Mouse (Mus musculus) intestine, embryonic 14.5 days (tissue): ENCODE results near the gene Lhfpl3. TPM values are rescaled to one million over a fixed set of nuclear protein-coding genes. Genes with fewer than 3 reads are reported as not detected.
"Not testable (repeated sequence)": the region's sequence is repeated elsewhere in the genome, so short reads cannot be mapped to it uniquely, and the experiment has no call there.

Source experiments
- ATAC-seq: fragments of 200-750 bp; cut with Nextera tagmentation; replicated peaks from 2 replicates; pipeline ENCODE4 v1.8.0; 2017; ENCODE audit warnings: low read depth, moderate number of reproducible peaks, moderate TSS enrichment, moderate library complexity; ENCODE audit not compliant: low FRiP score, low TSS enrichment
- DNase-seq: peaks from one replicate; pipeline ENCODE4 v3.0.0-alpha.2; 2018; ENCODE audit warnings: low spot score
- H3K27ac ChIP-seq: fragments of 300-500 bp; sonication (generic); 2 replicates; pipeline ENCODE4 v1.5.1; 2014; ENCODE audit warnings: low read depth, mild to moderate bottlenecking, control low read depth
- H3K27me3 ChIP-seq: fragments of 300-500 bp; sonication (generic); replicated peaks from 2 replicates; pipeline ENCODE4 v1.6.1; 2014; ENCODE audit warnings: low read length, control low read depth; ENCODE audit not compliant: control insufficient read depth, insufficient read depth
- H3K36me3 ChIP-seq: fragments of 300-500 bp; sonication (generic); 2 replicates; pipeline ENCODE4 v1.6.1; 2014; ENCODE audit warnings: low read length, control low read depth; ENCODE audit not compliant: control insufficient read depth, insufficient read depth
- H3K4me1 ChIP-seq: fragments of 300-500 bp; sonication (generic); replicated peaks from 2 replicates; pipeline ENCODE4 v1.6.1; 2014; ENCODE audit warnings: low read length, control low read depth, mixed read lengths; ENCODE audit not compliant: control insufficient read depth, insufficient read depth
- H3K4me2 ChIP-seq: fragments of 300-500 bp; sonication (generic); 2 replicates; pipeline ENCODE4 v1.6.1; 2014; ENCODE audit warnings: low read length
- H3K4me3 ChIP-seq: fragments of 300-500 bp; sonication (generic); 2 replicates; pipeline ENCODE4 v1.5.1; 2014; ENCODE audit warnings: low read depth, low read length, control low read depth, mixed read lengths
- H3K9ac ChIP-seq: fragments of 300-500 bp; sonication (generic); 2 replicates; pipeline ENCODE4 v1.6.1; 2014; ENCODE audit warnings: mild to moderate bottlenecking, low read length
- H3K9me3 ChIP-seq: fragments of 300-500 bp; sonication (generic); 2 replicates; pipeline ENCODE4 v1.6.1; 2016; ENCODE audit warnings: low read length, control low read depth; ENCODE audit not compliant: control insufficient read depth
- WGBS: fragments of 180-500 bp; shearing (Covaris S2); extraction: QIAGEN DNeasy Blood & Tissue Kit; methylation state at CpG from one replicate; pipeline ENCODE4 v1.1.7; 2014; 5-methylcytosine and 5-hydroxymethylcytosine counted together
- polyA plus RNA-seq: library from polyadenylated mRNA; unstranded; fragments of >200 nt; fragmentation: Nextera tagmentation; extraction: Ambion mirVana; gene quantifications from 2 replicates; pipeline ENCODE4 v1.2.1, GENCODE M21; 2014

Gene Lhfpl3
- 0.09 and 0.14 TPM in 2 replicates for polyA plus RNA-seq

- under 1% methylated on average over 40 of the region's 53 CpGs for WGBS
- no peaks in the 10 kb centered on the region for H3K36me3 ChIP-seq
- peak; percentile 77 for ATAC-seq
- H3K4me1 ChIP-seq = 0 out of 2 replicates have a peak, but pooled peaks cover 5% of the 10 kb centered on the region
- DNase-seq = peak; percentile 66
- no peak within 1 kb of the TSS for H3K27ac ChIP-seq
- peak within 1 kb of the TSS; percentile 43 for H3K9ac ChIP-seq
- peak within 1 kb of the TSS; percentile 49 for H3K4me3 ChIP-seq
- peaks cover 43% of the 10 kb centered on the region for H3K27me3 ChIP-seq
- no peaks in the 10 kb centered on the region for H3K9me3 ChIP-seq
- H3K4me2 ChIP-seq = peak within 1 kb of the TSS; percentile 94
Measured at GRCm38 (mm10) chr5:22745885-22746532, at the start of gene Lhfpl3. TSS of gene Lhfpl3 (plus strand) at chr5:22746059.

- not testable (repeated sequence) for H3K9me3 ChIP-seq, H3K27me3 ChIP-seq, H3K27ac ChIP-seq, H3K36me3 ChIP-seq, H3K4me3 ChIP-seq, ATAC-seq, H3K4me2 ChIP-seq, DNase-seq, H3K9ac ChIP-seq, H3K4me1 ChIP-seq
- WGBS = 84% methylated on average over 4 of the region's 4 CpGs
Measured at GRCm38 (mm10) chr5:22706271-22706670, 39.6 kb upstream of the Lhfpl3 start.

GRCm38 (mm10) chr5:22745529-22745884 lies 352 bp upstream of the Lhfpl3 start:
- WGBS = 2% methylated on average over 10 of the region's 10 CpGs
- DNase-seq = no peak
- H3K27ac ChIP-seq = no peak overlapping the region
- no peaks in the 10 kb centered on the region for H3K36me3 ChIP-seq
- H3K9ac ChIP-seq = no peak overlapping the region
- 0 out of 2 replicates have a peak, but pooled peaks have one; percentile 7 for ATAC-seq
- peak overlapping the region; percentile 94 for H3K4me2 ChIP-seq
- peak overlapping the region; percentile 49 for H3K4me3 ChIP-seq
- no peaks in the 10 kb centered on the region for H3K9me3 ChIP-seq
- 0 out of 2 replicates have a peak, but pooled peaks cover 5% of the 10 kb centered on the region for H3K4me1 ChIP-seq
- H3K27me3 ChIP-seq = peaks cover 43% of the 10 kb centered on the region

- Histone ChIP-seq H3K27ac (no peak overlapping the region), H3K4me3 (peak overlapping the region; percentile 49), H3K4me1 (0 out of 2 replicates have a peak, but pooled peaks cover 5% of the 10 kb centered on the region), H3K27me3 (peaks cover 43% of the 10 kb centered on the region), H3K36me3 (no peaks in the 10 kb centered on the region), H3K4me2 (peak overlapping the region; percentile 94), H3K9ac (no peak overlapping the region), H3K9me3 (no peaks in the 10 kb centered on the region)
- 1% methylated on average over 20 of the region's 20 CpGs for WGBS
- ATAC-seq = peak; percentile 44; the same call in 1 of the 2 replicates
- peak; percentile 63 for DNase-seq
Measured at GRCm38 (mm10) chr5:22746533-22747021, 718 bp downstream of the Lhfpl3 start.

GRCm38 (mm10) chr5:22747305-22747704 lies 1.4 kb downstream of the Lhfpl3 start:
- no peak for ATAC-seq
- WGBS = 1% methylated on average over 7 of the region's 7 CpGs
- Histone ChIP-seq H3K4me2 (peak overlapping the region; percentile 94; the same call in 1 of the 2 replicates), H3K27ac (no peak overlapping the region), H3K4me1 (0 out of 2 replicates have a peak, but pooled peaks cover 5% of the 10 kb centered on the region), H3K9me3 (no peaks in the 10 kb centered on the region), H3K9ac (no peak overlapping the region), H3K36me3 (no peaks in the 10 kb centered on the region), H3K27me3 (peaks cover 43% of the 10 kb centered on the region), H3K4me3 (0 out of 2 replicates have a peak overlapping the region, but pooled peaks have one; percentile 2)
- DNase-seq = no peak

- H3K4me2 ChIP-seq = no peak overlapping the region
- no peaks in the 10 kb centered on the region for H3K4me1 ChIP-seq
- DNase-seq (no peak), ATAC-seq (no peak)
- no peaks in the 10 kb centered on the region for H3K36me3 ChIP-seq
- no peak overlapping the region for H3K9ac ChIP-seq
- no peak overlapping the region for H3K4me3 ChIP-seq
- 35% methylated on average over 3 of the region's 3 CpGs for WGBS
- no peaks in the 10 kb centered on the region for H3K27me3 ChIP-seq
- no peak overlapping the region for H3K27ac ChIP-seq
- no peaks in the 10 kb centered on the region for H3K9me3 ChIP-seq
Measured at GRCm38 (mm10) chr5:22757261-22757660, 11.4 kb downstream of the Lhfpl3 start.

GRCm38 (mm10) chr5:22770726-22771125 lies 24.9 kb downstream of the Lhfpl3 start:
- ATAC-seq (no peak), DNase-seq (no peak)
- H3K4me1 ChIP-seq = no peaks in the 10 kb centered on the region
- H3K4me2 ChIP-seq = no peak overlapping the region
- no peak overlapping the region for H3K27ac ChIP-seq
- H3K4me3 ChIP-seq = no peak overlapping the region
- no peaks in the 10 kb centered on the region for H3K9me3 ChIP-seq
- 50% methylated on average over 1 of the region's 1 CpGs for WGBS
- H3K27me3 ChIP-seq = no peaks in the 10 kb centered on the region
- no peaks in the 10 kb centered on the region for H3K36me3 ChIP-seq
- no peak overlapping the region for H3K9ac ChIP-seq

GRCm38 (mm10) chr5:22795361-22795760 lies 49.5 kb downstream of the Lhfpl3 start:
- Histone ChIP-seq H3K27me3 (no peaks in the 10 kb centered on the region), H3K4me3 (no peak overlapping the region), H3K9ac (no peak overlapping the region), H3K27ac (no peak overlapping the region), H3K9me3 (no peaks in the 10 kb centered on the region), H3K36me3 (no peaks in the 10 kb centered on the region), H3K4me1 (no peaks in the 10 kb centered on the region), H3K4me2 (no peak overlapping the region)
- no peak for DNase-seq
- 82% methylated on average over 1 of the region's 1 CpGs for WGBS
- ATAC-seq = no peak

- H3K36me3 ChIP-seq = no peaks in the 10 kb centered on the region
- no peak for DNase-seq
- H3K27me3 ChIP-seq = no peaks in the 10 kb centered on the region
- no peak overlapping the region for H3K4me2 ChIP-seq
- H3K9me3 ChIP-seq = no peaks in the 10 kb centered on the region
- ATAC-seq = no peak
- no peak overlapping the region for H3K9ac ChIP-seq
- H3K27ac ChIP-seq = no peak overlapping the region
- no peaks in the 10 kb centered on the region for H3K4me1 ChIP-seq
- 69% methylated on average over 4 of the region's 4 CpGs for WGBS
- H3K4me3 ChIP-seq = no peak overlapping the region
Measured at GRCm38 (mm10) chr5:22813426-22813825, 67.6 kb downstream of the Lhfpl3 start.
